Mouse (Mus musculus) kidney, adult 2 months (tissue): ENCODE data around the gene Lrrc73. TPM values are rescaled to one million over a fixed set of nuclear protein-coding genes. Genes with fewer than 3 reads are reported as not detected.
A peak's percentile ranks its signal among the peaks of the same experiment; 100 is the strongest.

Source experiments
- DNase-seq: peaks from one replicate; pipeline ENCODE4 v3.0.0; 2021
- H3K27ac ChIP-seq: fragments of 200-500 bp; 2 replicates; pipeline ENCODE4 v1.5.1; 2012; ENCODE audit warnings: low read depth, low read length, control low read depth, inconsistent platforms; ENCODE audit not compliant: insufficient read depth
- H3K27me3 ChIP-seq: fragments of 200-500 bp; replicated peaks from 2 replicates; pipeline ENCODE4 v1.6.1; 2012; ENCODE audit warnings: mild to moderate bottlenecking, moderate library complexity, low read length, inconsistent platforms; ENCODE audit not compliant: control insufficient read depth, insufficient read depth
- H3K36me3 ChIP-seq: fragments of 200-500 bp; 2 replicates; pipeline ENCODE4 v1.6.1; 2012; ENCODE audit warnings: mild to moderate bottlenecking, moderate library complexity, low read length, inconsistent platforms; ENCODE audit not compliant: control insufficient read depth, insufficient read depth
- H3K4me1 ChIP-seq: fragments of 200-500 bp; 2 replicates; pipeline ENCODE4 v1.6.1; 2011; ENCODE audit warnings: low read length; ENCODE audit not compliant: control insufficient read depth, insufficient read depth
- H3K4me3 ChIP-seq: fragments of 200-500 bp; 2 replicates; pipeline ENCODE4 v1.5.1; 2011; ENCODE audit warnings: mild to moderate bottlenecking, low read depth, low read length, control low read depth; ENCODE audit not compliant: insufficient read depth
- CTCF ChIP-seq: fragments of 200-500 bp; conservative IDR thresholded peaks from 2 replicates; pipeline ENCODE4 v1.5.1; 2011; ENCODE audit warnings: low read depth, mild to moderate bottlenecking, control low read depth, low read length, moderate library complexity, mixed read lengths; ENCODE audit not compliant: insufficient read depth, insufficient read length
- POLR2A ChIP-seq: fragments of 200-500 bp; IDR thresholded peaks from one replicate; pipeline ENCODE4 v1.6.1; 2011; ENCODE audit warnings: low read depth, low read length, control low read depth
- WGBS: fragments of 180-500 bp; shearing (Covaris S2); methylation state at CpG from one replicate; pipeline ENCODE4 v1.1.7; 2018; 5-methylcytosine and 5-hydroxymethylcytosine counted together
- polyA plus RNA-seq: library from polyadenylated mRNA; depleted of rRNA; stranded (reverse); fragments of >200 nt; gene quantifications from 2 replicates; pipeline ENCODE4 v1.2.3, GENCODE M21; 2012

The Lrrc73 gene
- polyA plus RNA-seq, 1 experiment = 1.1 TPM

DNA sequence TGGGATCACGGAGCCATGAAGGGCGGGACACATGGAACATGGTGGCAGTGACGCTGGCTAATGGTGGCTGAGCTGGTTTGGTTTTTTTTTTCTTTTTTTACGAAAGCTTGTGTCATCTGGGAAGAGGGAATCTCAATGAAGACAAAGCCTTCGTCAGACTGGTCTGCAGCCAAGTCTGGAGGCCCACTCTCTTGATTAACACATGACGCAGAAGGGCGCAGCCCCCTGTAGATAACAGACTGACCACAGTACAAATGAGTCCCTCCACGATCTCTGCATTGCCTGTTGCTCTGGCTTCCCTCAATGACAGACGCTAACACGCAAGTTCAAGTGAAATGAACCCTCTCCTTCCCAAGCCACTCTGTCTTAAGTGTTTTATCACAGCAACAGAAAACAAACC is 22.2 kb downstream of the Lrrc73 start:
- Histone ChIP-seq H3K27ac (no peak overlapping the region), H3K27me3 (no peaks in the 10 kb centered on the region), H3K36me3 (no peaks in the 10 kb centered on the region), H3K4me3 (no peak overlapping the region), H3K4me1 (no peaks in the 10 kb centered on the region)
- WGBS = 89% methylated on average over 10 of the region's 10 CpGs
- no peak for DNase-seq
- TF ChIP-seq CTCF = no peak
- TF ChIP-seq POLR2A = no peak

- DNase-seq = no peak
- no peaks in the 10 kb centered on the region for H3K27me3 ChIP-seq
- no peaks in the 10 kb centered on the region for H3K36me3 ChIP-seq
- peaks cover 10% of the 10 kb centered on the region; the same call in 1 of the 2 replicates for H3K4me1 ChIP-seq
- TF ChIP-seq CTCF = no peak
- no peak for TF ChIP-seq POLR2A
- no peak overlapping the region for H3K27ac ChIP-seq
- no peak overlapping the region for H3K4me3 ChIP-seq
- 75% methylated on average over 4 of the region's 4 CpGs for WGBS
Observed at GRCm38 (mm10) chr17:46277586-46277985, 24.3 kb downstream of the Lrrc73 start.

GRCm38 (mm10) chr17:46278011-46278765 is 24.9 kb downstream of the Lrrc73 start:
- no peak for DNase-seq
- Histone ChIP-seq H3K27me3 (no peaks in the 10 kb centered on the region), H3K4me1 (peaks cover 10% of the 10 kb centered on the region; the same call in 1 of the 2 replicates), H3K27ac (no peak overlapping the region), H3K36me3 (no peaks in the 10 kb centered on the region), H3K4me3 (no peak overlapping the region)
- 93% methylated on average over 12 of the region's 12 CpGs for WGBS
- no peak for TF ChIP-seq CTCF
- no peak for TF ChIP-seq POLR2A

GRCm38 (mm10) chr17:46282483-46283123 is 29.3 kb downstream of the Lrrc73 start, which contains the start of gene Tjap1:
TSS of gene Tjap1 (minus strand) at chr17:46283026.
- peak; percentile 94 for DNase-seq
- H3K27ac ChIP-seq = peak within 1 kb of the TSS; percentile 75
- H3K4me3 ChIP-seq = peak within 1 kb of the TSS; percentile 94
- TF ChIP-seq POLR2A (no peak), CTCF (no peak)
- WGBS = under 1% methylated on average over 37 of the region's 37 CpGs
- no peaks in the 10 kb centered on the region for H3K36me3 ChIP-seq
- H3K4me1 ChIP-seq = peaks cover 10% of the 10 kb centered on the region; the same call in 1 of the 2 replicates
- H3K27me3 ChIP-seq = no peaks in the 10 kb centered on the region

GRCm38 (mm10) chr17:46283140-46283539 is 29.8 kb downstream of the Lrrc73 start:
- WGBS = 24% methylated on average over 9 of the region's 9 CpGs
- TF ChIP-seq CTCF (no peak), POLR2A (no peak)
- Histone ChIP-seq H3K27ac (peak overlapping the region; percentile 75), H3K27me3 (no peaks in the 10 kb centered on the region), H3K4me1 (peaks cover 10% of the 10 kb centered on the region; the same call in 1 of the 2 replicates), H3K36me3 (no peaks in the 10 kb centered on the region), H3K4me3 (no peak overlapping the region)
- no peak for DNase-seq

DNA sequence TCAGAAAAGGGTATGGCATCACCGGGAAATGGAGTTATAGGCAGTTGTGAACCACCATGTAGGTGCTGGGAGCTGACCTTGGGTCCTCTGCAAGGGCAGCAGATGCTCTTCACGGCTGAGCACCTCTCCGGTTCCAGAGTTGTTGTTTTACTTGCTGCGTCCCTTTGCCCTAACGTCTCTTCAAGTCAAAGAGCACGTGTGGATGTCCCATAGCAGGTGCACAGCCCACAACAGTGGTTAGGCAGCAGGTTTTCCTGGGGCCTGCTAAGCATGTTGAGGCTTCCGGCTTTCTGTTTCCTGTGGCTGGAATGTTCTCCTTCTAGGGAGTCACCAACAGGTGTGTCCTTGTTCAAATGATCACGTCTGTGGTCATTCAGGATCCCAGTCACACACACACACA is 30.6 kb downstream of the Lrrc73 start:
- TF ChIP-seq CTCF = no peak
- no peak for TF ChIP-seq POLR2A
- 62% methylated on average over 8 of the region's 8 CpGs for WGBS
- peak; percentile 79 for DNase-seq
- Histone ChIP-seq H3K4me3 (no peak overlapping the region), H3K27ac (peak overlapping the region; percentile 75; the same call in 1 of the 2 replicates), H3K36me3 (no peaks in the 10 kb centered on the region), H3K27me3 (no peaks in the 10 kb centered on the region), H3K4me1 (peaks cover 10% of the 10 kb centered on the region; the same call in 1 of the 2 replicates)

GRCm38 (mm10) chr17:46284653-46285052 is 31.3 kb downstream of the Lrrc73 start:
- Histone ChIP-seq H3K36me3 (no peaks in the 10 kb centered on the region), H3K27me3 (no peaks in the 10 kb centered on the region), H3K4me3 (no peak overlapping the region), H3K27ac (no peak overlapping the region), H3K4me1 (peaks cover 10% of the 10 kb centered on the region; the same call in 1 of the 2 replicates)
- 48% methylated on average over 7 of the region's 7 CpGs for WGBS
- DNase-seq = no peak
- TF ChIP-seq POLR2A (no peak), CTCF (no peak)
